Mouse (Mus musculus): ENCODE measurements around the gene Cbl.

The Cbl gene

GRCm38 (mm10) chr9:44181537-44181936 lies 52.3 kb downstream of the Cbl start:
- DNase-seq (ENCODE audit: low spot score) = no peak

- no peak for DNase-seq (ENCODE audit: low spot score)
Measured at GRCm38 (mm10) chr9:44178811-44179210, 55.0 kb downstream of the Cbl start.

GRCm38 (mm10) chr9:44178389-44178788 lies 55.5 kb downstream of the Cbl start:
- no peak for DNase-seq (ENCODE audit: low spot score)

- no peak for DNase-seq (ENCODE audit: low spot score)
Measured at GRCm38 (mm10) chr9:44177405-44177804, 56.4 kb downstream of the Cbl start.

GRCm38 (mm10) chr9:44175957-44176356 lies 57.9 kb downstream of the Cbl start:
- DNase-seq (ENCODE audit: low spot score) = no peak

GRCm38 (mm10) chr9:44175556-44175955 lies 58.3 kb downstream of the Cbl start:
- no peak for DNase-seq (ENCODE audit: low spot score)

GRCm38 (mm10) chr9:44170691-44171151 lies 63.1 kb downstream of the Cbl start:
- DNase-seq (ENCODE audit: low spot score) = no peak

GRCm38 (mm10) chr9:44168931-44169330 lies 64.9 kb downstream of the Cbl start:
- DNase-seq (ENCODE audit: low spot score) = no peak

GRCm38 (mm10) chr9:44159886-44160285 lies 74.0 kb downstream of the Cbl start:
- DNase-seq (ENCODE audit: low spot score) = no peak

GRCm38 (mm10) chr9:44147290-44147689 lies 86.6 kb downstream of the Cbl start:
- no peak for DNase-seq (ENCODE audit: low spot score)

GRCm38 (mm10) chr9:44144718-44145060 lies 89.2 kb downstream of the Cbl start:
- DNase-seq (ENCODE audit: low spot score) = no peak

- DNase-seq (ENCODE audit: low spot score) = no peak
Measured at GRCm38 (mm10) chr9:44144023-44144717, 89.7 kb downstream of the Cbl start.

- DNase-seq (ENCODE audit: low spot score) = no peak
Measured at GRCm38 (mm10) chr9:44143421-44143820, 90.4 kb downstream of the Cbl start.

GRCm38 (mm10) chr9:44141951-44142350 lies 91.9 kb downstream of the Cbl start:
- no peak for DNase-seq (ENCODE audit: low spot score)

GRCm38 (mm10) chr9:44137846-44138245 lies 96.0 kb downstream of the Cbl start:
- no peak for DNase-seq (ENCODE audit: low spot score)

GRCm38 (mm10) chr9:44135731-44136411 lies 98.0 kb downstream of the Cbl start:
- no peak for DNase-seq (ENCODE audit: low spot score)

- no peak for DNase-seq (ENCODE audit: low spot score)
Measured at GRCm38 (mm10) chr9:44134851-44135730, 98.8 kb downstream of the Cbl start.

GRCm38 (mm10) chr9:44134101-44134850 lies 99.6 kb downstream of the Cbl start, which contains the start of gene Mcam:
Gene Mcam, plus strand, starts transcription at chr9:44134469.
- DNase-seq (ENCODE audit: low spot score) = no peak

- DNase-seq (ENCODE audit: low spot score) = no peak
Measured at GRCm38 (mm10) chr9:44133287-44133686, 100.6 kb downstream of the Cbl start.

- DNase-seq (ENCODE audit: low spot score) = no peak
Measured at GRCm38 (mm10) chr9:44132200-44132599, 101.6 kb downstream of the Cbl start.

GRCm38 (mm10) chr9:44131276-44131590 lies 102.6 kb downstream of the Cbl start:
- no peak for DNase-seq (ENCODE audit: low spot score)

Measured in ovary, postnatal 10 days (tissue).